Mouse (Mus musculus): ENCODE data around the gene Ntm.

Ntm gene

GRCm38 (mm10) chr9:29209243-29209642, 753.7 kb downstream of the Ntm start:
- no peak for DNase-seq

- DNase-seq, result no peak
These were observed 754.8 kb downstream of the Ntm start for GRCm38 (mm10) chr9:29208142-29208541.

- DNase-seq, result no peak
These were observed 757.3 kb downstream of the Ntm start for GRCm38 (mm10) chr9:29205680-29206079.

GRCm38 (mm10) chr9:29202196-29202595, 760.7 kb downstream of the Ntm start:
- DNase-seq, result no peak

- DNase-seq, result no peak
These were observed 761.5 kb downstream of the Ntm start for GRCm38 (mm10) chr9:29201163-29202053.

- no peak for DNase-seq
These were observed 765.9 kb downstream of the Ntm start for GRCm38 (mm10) chr9:29197046-29197445.

- no peak for DNase-seq
These were observed 768.7 kb downstream of the Ntm start for GRCm38 (mm10) chr9:29194265-29194664.

- no peak for DNase-seq
These were observed 779.9 kb downstream of the Ntm start for GRCm38 (mm10) chr9:29183011-29183410.

- DNase-seq, result no peak
These were observed 781.3 kb downstream of the Ntm start for GRCm38 (mm10) chr9:29181661-29182060.

- no peak for DNase-seq
These were observed 797.2 kb downstream of the Ntm start for GRCm38 (mm10) chr9:29165731-29166130.

- DNase-seq, result no peak
These were observed 801.8 kb downstream of the Ntm start for GRCm38 (mm10) chr9:29161059-29161642.

- DNase-seq, result no peak
These were observed 817.0 kb downstream of the Ntm start for GRCm38 (mm10) chr9:29145901-29146300.

- no peak for DNase-seq
These were observed 826.9 kb downstream of the Ntm start for GRCm38 (mm10) chr9:29136039-29136438.

GRCm38 (mm10) chr9:29130717-29131292, 832.1 kb downstream of the Ntm start:
- no peak for DNase-seq

- no peak for DNase-seq
These were observed 832.6 kb downstream of the Ntm start for GRCm38 (mm10) chr9:29130316-29130715.

GRCm38 (mm10) chr9:29128416-29128815, 834.5 kb downstream of the Ntm start:
- DNase-seq, result no peak

- no peak for DNase-seq
These were observed 838.5 kb downstream of the Ntm start for GRCm38 (mm10) chr9:29124455-29124854.

- DNase-seq, result no peak
These were observed 839.1 kb downstream of the Ntm start for GRCm38 (mm10) chr9:29123828-29124227.

GRCm38 (mm10) chr9:29117561-29118112, 845.3 kb downstream of the Ntm start:
- DNase-seq, result no peak

- DNase-seq, result no peak
These were observed 847.6 kb downstream of the Ntm start for GRCm38 (mm10) chr9:29115337-29115736.

- no peak for DNase-seq
These were observed 856.2 kb downstream of the Ntm start for GRCm38 (mm10) chr9:29106771-29107170.

- DNase-seq, result no peak
These were observed 858.5 kb downstream of the Ntm start for GRCm38 (mm10) chr9:29104442-29104841.

- DNase-seq, result no peak
These were observed 858.9 kb downstream of the Ntm start for GRCm38 (mm10) chr9:29103993-29104392.

- no peak for DNase-seq
These were observed 862.3 kb downstream of the Ntm start for GRCm38 (mm10) chr9:29100624-29101023.

Measured in right cerebral cortex, postnatal 25 days (tissue).